Mouse (Mus musculus) urinary bladder, postnatal 36 days (tissue): ENCODE measurements at regions not wholly inside any gene's neighbourhood (a gene's known extent, or its start where the extent isn't known, plus 50 kb on each side); places are given as distances from the start of the nearest gene placed in this dataset.

ENCODE experiments used
- DNase-seq, 2 experiments: peaks; one replicate each; pipeline ENCODE4 v3.0.0; 2022; ENCODE audit warnings: low spot score in 2 of 2, mixed read lengths in 1 of 2

DNA sequence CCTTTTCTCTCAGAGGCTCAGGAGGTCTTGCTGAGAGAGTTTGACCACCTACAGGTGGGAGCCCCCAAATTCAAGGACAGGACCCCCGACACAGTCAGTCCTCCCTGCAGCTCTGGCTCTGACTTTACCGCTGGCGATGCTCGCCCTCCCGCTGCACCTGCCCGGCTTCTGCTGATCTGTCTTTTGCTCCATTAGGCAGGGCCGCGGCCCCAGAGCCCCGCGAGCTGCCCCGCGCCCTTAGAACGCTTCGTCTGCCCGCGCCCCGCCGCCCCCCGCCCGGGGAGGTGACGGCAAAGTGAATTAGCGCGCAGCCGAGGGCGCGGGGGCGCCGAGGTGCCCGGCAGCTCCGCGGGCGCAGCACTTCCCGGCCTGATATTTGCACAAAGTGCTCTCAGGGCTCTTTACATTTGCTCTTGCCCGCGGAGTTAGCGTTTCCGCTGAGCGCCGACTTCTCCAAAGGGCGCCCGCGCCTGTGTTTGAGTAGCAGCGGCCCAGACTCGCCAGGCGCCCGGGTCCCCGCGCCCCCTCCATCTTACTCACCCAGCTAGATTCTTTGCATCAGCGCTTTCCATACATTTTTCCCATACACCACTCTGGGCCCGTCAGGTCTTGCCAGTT is 260.7 kb upstream of the 4930535I16Rik start:
- DNase-seq: no peak

DNA sequence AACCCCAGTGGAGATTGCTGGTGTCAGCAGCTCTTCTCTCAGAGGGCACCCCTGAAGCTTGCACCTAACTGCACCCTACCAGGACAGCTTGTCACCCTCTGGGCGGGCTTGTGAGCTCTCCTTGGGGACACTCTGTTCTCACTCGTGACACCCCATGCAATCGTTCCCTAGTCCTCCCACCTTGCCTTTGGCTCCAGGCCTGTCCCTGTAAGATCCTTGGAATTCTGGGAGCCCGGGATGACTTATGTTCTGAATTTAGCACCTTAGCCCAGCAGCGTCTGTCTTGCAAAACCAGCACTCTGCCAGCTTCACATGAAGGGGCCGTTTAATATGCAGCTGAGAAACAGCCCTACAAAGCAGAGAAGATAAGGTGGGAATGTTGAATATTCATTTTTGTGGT is 257.7 kb upstream of the 4930535I16Rik start:
- no peak for DNase-seq

- DNase-seq: no peak
Measured at GRCm38 (mm10) chr4:124154627-124155026, 236.8 kb upstream of the 4930535I16Rik start.

GRCm38 (mm10) chr4:124149771-124150451 is 232.1 kb upstream of the 4930535I16Rik start:
- DNase-seq: no peak

GRCm38 (mm10) chr4:124149037-124149436 is 231.2 kb upstream of the 4930535I16Rik start:
- DNase-seq: no peak

DNA sequence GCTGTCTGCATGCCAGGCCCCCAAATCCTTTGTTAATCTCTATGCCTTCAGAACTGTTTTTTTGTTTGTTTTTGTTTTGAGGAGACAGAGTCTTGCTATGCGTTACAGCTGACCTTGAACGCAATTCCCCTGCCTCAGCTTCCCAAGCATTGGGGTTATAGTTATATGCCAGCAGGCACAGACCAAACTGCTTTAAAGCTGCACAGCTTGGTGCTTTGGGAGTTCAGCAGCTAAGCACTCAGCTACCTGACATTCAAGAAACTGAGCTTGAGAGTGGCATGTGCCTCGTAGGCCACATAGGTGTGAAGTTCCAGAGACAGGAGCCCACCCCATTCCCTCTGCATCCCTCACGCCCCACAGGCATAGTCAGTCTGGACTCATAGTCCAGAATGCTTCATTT is 229.5 kb upstream of the 4930535I16Rik start:
- DNase-seq: no peak

DNA sequence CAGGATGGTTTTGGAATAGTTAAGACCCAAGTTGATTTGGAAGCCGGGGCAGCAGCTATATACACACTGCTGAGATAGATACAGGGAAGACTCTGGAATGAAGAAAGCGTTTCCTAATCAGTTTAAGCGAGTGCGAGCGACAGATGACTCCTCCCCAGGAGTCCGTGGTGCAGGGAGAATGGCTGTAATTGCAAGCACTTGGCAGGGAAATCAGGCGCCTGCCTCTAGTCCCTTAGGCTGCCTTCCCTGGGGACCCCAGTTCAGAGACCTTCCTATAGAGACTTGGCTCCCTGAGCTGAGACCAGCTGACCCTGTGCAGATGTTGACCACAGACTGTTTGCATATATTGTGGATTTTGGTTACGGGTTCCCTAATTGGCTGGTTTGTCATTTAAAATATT is 228.3 kb upstream of the 4930535I16Rik start:
- no peak for DNase-seq

DNA sequence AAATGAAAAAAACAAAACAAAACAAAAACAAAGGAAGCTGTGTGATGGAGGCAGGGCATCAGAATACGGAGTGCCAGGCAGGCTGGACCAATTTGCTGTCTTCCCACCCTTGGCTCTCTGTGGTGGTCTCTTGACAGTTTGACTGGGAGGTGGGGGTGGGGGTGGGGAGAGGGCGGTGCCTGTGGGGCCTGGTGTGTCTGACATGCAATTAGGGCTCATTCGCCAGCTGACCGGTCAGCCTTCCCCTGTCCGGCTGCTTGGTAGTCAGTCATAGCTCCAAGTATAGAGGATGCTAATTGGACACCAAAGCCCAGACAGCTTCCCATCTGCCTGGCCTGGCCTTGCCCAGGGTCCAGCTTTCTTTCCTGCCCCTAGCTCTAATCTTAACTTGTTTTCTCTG is 225.8 kb upstream of the 4930535I16Rik start:
- DNase-seq: no peak

DNA sequence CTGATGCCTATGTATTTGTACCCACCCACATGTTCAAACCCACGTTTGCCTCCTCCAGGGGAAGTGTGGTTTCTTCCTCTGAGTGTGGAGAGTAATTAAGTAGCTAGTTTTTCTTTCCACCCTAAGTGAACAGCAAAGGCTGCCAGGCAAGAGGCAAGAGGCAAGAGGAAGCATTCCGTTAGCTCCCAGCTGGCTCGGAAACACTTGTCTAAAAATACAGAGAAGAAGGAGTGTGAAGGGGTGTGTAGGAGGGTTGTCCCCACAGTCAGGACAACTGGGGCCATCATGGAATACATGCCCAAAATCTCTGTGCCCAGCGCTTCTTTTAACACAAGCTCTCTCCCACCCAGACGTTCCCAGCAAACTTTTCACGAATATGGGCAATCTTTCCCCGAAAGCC is 225.4 kb upstream of the 4930535I16Rik start:
- no peak for DNase-seq

- peak; percentile 68 to 79 for DNase-seq
Measured at GRCm38 (mm10) chr4:124142083-124142482, 224.3 kb upstream of the 4930535I16Rik start.

DNA sequence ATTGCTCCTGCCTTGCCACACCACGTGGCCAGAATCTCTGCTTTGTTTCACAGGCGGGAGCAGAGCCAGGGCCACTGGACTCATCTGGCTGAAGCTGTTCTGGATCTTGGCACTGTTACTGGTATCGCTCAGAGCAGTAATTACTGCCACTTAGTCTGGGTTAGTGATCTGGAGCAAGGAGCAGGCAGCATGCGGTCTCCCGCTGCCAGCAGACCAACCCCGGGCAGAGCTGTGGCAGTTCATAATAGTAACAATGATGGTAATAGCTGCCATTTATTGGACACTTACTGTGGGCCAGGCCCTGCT is 217.3 kb upstream of the 4930535I16Rik start:
- peak in 1 of 2 experiments; percentile 40 for DNase-seq

GRCm38 (mm10) chr4:124134341-124135164 is 216.7 kb upstream of the 4930535I16Rik start:
- no peak for DNase-seq

DNA sequence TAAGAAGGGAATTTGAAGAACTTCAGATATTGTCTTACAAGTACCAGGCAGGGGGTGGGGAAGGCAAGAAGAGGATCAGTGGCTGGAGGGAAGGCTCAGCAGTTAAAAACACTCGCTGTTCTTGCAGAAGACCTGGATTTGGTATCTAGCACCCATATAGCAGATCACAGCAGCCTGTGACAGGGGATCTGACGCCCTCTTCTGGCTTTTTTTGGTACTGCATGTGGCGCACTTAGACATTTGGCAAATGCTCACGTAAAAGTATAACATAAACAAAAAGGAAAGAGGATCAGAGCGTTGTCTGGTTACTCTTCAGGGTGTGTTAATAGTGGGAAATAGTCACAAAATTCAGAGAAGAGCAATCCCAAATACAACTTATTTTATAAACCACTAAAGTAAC is 213.1 kb upstream of the 4930535I16Rik start:
- no peak for DNase-seq

DNA sequence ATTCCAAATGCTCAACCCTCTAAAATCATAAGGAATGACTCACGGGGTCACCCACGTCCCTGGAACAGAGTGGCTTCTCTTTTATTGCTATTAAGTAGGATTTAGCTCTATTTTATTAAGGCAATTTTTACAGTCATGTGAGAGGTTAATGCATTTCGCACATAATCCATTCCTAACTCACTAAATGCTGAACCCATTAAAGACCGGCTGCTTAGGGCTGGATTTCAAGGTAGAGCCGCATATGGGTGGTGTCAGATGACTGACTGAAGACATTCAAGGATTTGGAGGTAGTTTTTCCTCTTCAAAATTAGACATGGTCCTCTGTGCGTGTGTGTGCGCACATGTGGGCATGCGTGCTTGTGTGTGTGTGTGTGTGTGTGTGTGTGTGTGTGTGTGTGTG is 208.4 kb upstream of the 4930535I16Rik start:
- no peak for DNase-seq

- DNase-seq: no peak
Measured at GRCm38 (mm10) chr4:124120334-124120733, 202.5 kb upstream of the 4930535I16Rik start.

DNA sequence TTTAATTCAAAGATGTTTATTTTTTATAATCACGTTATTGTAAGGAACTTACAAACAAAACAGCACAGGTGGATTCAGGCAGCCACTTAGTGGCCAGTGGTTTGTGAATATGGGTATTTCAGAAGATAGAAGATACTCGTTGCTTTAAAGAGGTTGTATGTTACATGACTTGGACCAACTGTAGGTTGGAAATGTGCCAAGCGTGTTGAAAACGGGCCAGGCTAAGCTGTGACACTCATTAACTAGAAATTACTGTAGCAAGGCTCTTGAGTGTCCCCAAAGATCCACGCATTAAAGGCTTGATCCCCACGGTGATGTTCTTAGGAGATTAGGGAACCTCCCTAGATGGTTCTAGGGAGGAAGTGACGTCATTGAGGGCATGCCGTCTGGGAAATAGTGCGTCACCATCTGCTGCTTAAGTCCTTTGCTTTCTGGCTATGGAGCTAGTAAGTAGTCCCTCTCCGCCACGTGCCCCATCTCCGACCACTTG is 196.1 kb upstream of the 4930535I16Rik start:
- no peak for DNase-seq

GRCm38 (mm10) chr4:124110705-124111104 is 192.9 kb upstream of the 4930535I16Rik start:
- no peak for DNase-seq

DNA sequence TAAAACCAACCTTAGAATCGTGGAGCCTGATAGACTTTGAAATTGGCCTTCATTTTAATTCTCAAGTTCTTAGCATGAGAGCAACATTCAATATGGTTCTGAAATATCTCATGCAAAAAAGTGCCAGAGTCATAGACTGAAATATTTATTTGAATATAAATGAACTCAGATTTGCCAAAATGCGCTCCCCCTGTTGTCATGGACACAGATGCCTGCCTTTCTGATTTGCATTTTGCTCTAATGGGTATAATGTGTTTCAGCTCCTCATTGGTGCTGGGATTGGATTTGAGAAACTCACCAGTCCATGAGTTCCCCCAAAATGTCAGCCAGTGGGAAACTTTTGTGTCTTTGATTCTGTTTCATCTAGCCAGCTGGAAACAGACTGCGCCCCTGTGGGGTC is 191.5 kb upstream of the 4930535I16Rik start:
- no peak for DNase-seq

DNA sequence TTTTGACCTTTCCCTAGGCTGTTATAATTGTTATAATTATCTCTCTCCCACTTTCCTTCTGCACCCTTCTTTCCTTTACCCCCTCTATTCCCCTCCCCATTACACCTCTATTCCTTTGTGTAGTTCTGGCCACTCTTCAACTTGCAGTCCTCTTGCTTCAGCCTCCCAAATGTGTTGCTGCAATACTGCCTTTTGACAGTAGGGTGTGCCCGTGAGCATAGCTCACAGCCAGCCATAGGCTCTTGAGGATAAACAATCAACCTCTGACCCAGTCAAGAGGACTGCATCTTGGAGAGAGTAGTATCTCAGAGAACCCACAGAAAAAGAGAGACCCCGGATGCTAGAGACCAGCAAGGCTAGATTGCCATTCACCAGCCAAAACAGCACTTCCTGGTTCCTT is 184.9 kb upstream of the 4930535I16Rik start:
- DNase-seq: no peak

GRCm38 (mm10) chr4:124086801-124087200 is 169.0 kb upstream of the 4930535I16Rik start:
- no peak for DNase-seq

DNA sequence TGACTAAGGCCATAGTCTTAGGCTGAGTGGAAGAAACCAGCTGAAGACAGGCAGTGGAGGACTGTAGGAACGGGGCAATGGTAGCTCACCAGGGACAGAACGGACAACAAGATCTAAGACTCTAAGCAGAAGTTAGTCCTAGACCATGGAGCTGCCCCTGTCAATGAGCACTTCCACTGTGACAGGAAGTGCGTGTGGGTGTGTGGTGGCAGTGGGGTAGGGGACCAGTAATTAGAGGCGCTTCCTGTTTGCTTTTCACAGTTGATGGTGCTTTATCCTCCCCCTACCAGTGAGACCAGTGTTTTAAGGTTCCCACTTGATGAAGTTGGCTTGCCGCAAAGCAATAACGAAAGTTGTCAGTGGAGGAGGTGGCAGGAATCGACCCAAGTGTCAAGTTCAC is 168.4 kb upstream of the 4930535I16Rik start:
- DNase-seq: no peak

DNA sequence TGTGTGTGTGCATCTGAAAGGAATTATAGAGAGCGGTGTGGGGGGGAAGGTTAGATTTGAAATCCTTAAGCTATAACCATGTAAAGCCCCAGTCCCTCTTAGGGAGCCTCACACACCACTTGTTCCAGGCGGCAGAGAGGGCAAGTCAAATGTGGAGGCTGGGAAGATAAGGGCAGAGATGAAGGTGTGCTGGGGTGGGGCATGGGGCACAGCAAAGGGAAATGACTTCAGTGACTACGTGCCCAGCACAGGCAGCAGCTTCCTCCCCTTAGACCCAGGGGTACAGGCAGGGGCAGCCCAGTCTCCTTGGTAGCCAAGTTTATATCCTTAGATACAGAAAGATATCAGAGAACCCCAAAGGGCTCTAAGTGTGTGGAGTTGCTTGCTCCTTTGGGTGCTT is 161.8 kb upstream of the 4930535I16Rik start:
- no peak for DNase-seq

DNA sequence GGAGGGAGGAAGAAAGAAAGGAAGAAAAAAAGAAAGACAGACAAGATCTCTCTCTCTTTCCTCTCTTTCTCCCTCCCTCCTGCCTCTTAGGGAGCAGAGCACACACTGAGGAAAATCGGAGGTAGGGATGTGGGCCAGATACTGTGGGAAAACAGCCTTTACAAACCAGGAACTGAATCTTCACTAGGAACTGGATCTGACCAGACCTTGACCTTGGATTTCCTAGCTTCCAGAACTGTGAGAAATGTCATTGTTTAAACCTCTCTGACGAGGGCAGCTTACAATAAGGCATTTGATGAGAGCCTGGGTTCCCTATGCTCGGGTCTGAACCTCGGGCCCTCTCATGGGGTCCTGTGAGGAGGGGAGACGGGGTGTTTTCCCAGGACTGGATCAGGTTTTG is 157.7 kb upstream of the 4930535I16Rik start:
- DNase-seq: no peak
